In the genomic region with DNA sequence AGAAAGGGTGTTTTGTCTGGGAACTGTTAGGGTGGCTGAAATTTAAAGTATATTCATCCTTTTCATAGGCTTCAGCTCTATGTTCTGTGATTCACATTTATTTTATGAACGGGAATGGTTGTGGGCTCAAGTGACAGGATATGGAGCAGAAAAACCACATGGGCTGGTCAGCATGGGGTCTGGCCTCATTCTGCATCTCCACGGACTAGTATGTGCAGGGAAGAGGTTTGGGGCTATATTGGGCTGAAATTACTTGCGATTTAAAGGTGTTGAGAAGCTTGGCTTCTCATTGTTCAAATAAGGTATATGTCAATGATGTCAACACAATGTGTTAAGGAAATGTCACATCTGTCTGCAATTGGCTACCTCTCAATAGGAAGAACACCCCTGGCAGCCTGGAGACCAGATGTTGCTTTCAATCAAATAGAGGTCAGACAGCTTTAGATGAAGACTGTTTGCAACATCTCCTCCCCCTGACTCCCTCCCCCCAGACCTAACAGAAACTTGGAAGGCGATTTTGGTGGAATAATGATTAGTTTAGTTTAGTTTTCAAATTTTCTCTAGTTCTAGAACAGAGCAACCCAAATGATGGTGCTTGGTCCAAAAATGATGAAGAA, we compare ENCODE assay signal across 28 mouse cellular contexts.
DNase-seq lines count a peak whose midpoint lies in the region; ATAC-seq lines count a peak whose summit lies in the region.
"Had no signal": no experiment of that assay in that cellular context is flagged by ENCODE, and none has a peak within 500 bp of the region (broad histone marks: within the 10 kb centered on the region; RNA-seq: fewer than 3 reads in every experiment).

No protein-coding gene starts in this region.

- no peak overlapping the region for H3K4me3 ChIP-seq in neural tube, embryonic 15.5 days (replicated peaks)
- H3K4me3 ChIP-seq in embryonic facial prominence, embryonic 14.5 days (ENCODE audit: low read depth, low read length) = no peak overlapping the region
- no peak overlapping the region for H3K4me3 ChIP-seq in limb, embryonic 12.5 days (replicated peaks)
- no peak overlapping the region for H3K4me3 ChIP-seq in forebrain, embryonic 10.5 days
- H3K4me3 ChIP-seq: forebrain, embryonic 15.5 days; heart, embryonic 10.5 days; heart, embryonic 15.5 days; hindbrain, embryonic 13.5 days; liver, embryonic 15.5 days; neural tube, embryonic 12.5 days had no signal

- 89% methylated on average over 4 of the region's 4 CpGs for WGBS in neural tube, embryonic 15.5 days
- WGBS in embryonic facial prominence, embryonic 14.5 days = 44% methylated on average over 4 of the region's 4 CpGs
- WGBS in limb, embryonic 12.5 days = 33% methylated on average over 4 of the region's 4 CpGs
- WGBS in forebrain, embryonic 10.5 days = 88% methylated on average over 4 of the region's 4 CpGs

- H3K27me3 ChIP-seq in neural tube, embryonic 15.5 days (replicated peaks) = no peaks in the 10 kb centered on the region
- no peaks in the 10 kb centered on the region for H3K27me3 ChIP-seq in embryonic facial prominence, embryonic 14.5 days (replicated peaks; ENCODE audit: control insufficient read depth, insufficient read depth, low read length)
- H3K27me3 ChIP-seq in limb, embryonic 12.5 days = no peaks in the 10 kb centered on the region
- no peaks in the 10 kb centered on the region for H3K27me3 ChIP-seq in forebrain, embryonic 10.5 days (ENCODE audit: poor library complexity, severe bottlenecking)
- H3K27me3 ChIP-seq: forebrain, embryonic 15.5 days; heart, embryonic 15.5 days; hindbrain, embryonic 13.5 days; liver, embryonic 15.5 days; neural tube, embryonic 12.5 days had no signal

- no peak overlapping the region for H3K4me2 ChIP-seq in neural tube, embryonic 15.5 days
- no peak overlapping the region for H3K4me2 ChIP-seq in embryonic facial prominence, embryonic 14.5 days (ENCODE audit: low read depth, low read length)
- H3K4me2 ChIP-seq in limb, embryonic 12.5 days = no peak overlapping the region
- H3K4me2 ChIP-seq: forebrain, embryonic 15.5 days; heart, embryonic 15.5 days; hindbrain, embryonic 13.5 days; liver, embryonic 15.5 days; lung, embryonic 14.5 days; midbrain, embryonic 11.5 days; neural tube, embryonic 12.5 days had no signal

- ATAC-seq in neural tube, embryonic 15.5 days (ENCODE audit: low FRiP score) = no peak
- ATAC-seq in embryonic facial prominence, embryonic 14.5 days (ENCODE audit: low read depth) = no peak
- ATAC-seq in limb, embryonic 12.5 days (ENCODE audit: insufficient number of reproducible peaks, insufficient read depth, low FRiP score, low TSS enrichment, low read depth) = 0 out of 2 replicates have a peak, but pooled peaks have one; percentile 31
- ATAC-seq: forebrain, embryonic 15.5 days; intestine, postnatal 0 days; midbrain, embryonic 16.5 days had no signal

- H3K9ac ChIP-seq in neural tube, embryonic 15.5 days (replicated peaks) = no peak overlapping the region
- no peak overlapping the region for H3K9ac ChIP-seq in embryonic facial prominence, embryonic 14.5 days (ENCODE audit: low read depth, low read length)
- no peak overlapping the region for H3K9ac ChIP-seq in limb, embryonic 12.5 days (replicated peaks)
- H3K9ac ChIP-seq: forebrain, embryonic 15.5 days; heart, embryonic 15.5 days; hindbrain, embryonic 13.5 days; liver, embryonic 15.5 days; lung, embryonic 14.5 days; neural tube, embryonic 12.5 days had no signal

- peak; percentile 22 for DNase-seq in neural tube, embryonic 10.5 days (ENCODE audit: extremely low spot score, low spot score)
- DNase-seq in embryonic facial prominence, embryonic 14.5 days (ENCODE audit: low spot score) = peak; percentile 34
- DNase-seq in thymus, postnatal 36 days = no peak
- DNase-seq in layer of hippocampus, postnatal 36 days = no peak
- DNase-seq in forebrain, embryonic 10.5 days (ENCODE audit: extremely low spot score, low spot score) = no peak
- DNase-seq: adrenal gland, adult 2 months; B cell, adult 2 months; cerebellum, adult 11 months; cerebellum, adult 9-11 months; gastrocnemius, postnatal 14 days; kidney, adult 9 months; kidney, postnatal 10 days; layer of hippocampus, adult 9-11 months; lung, embryonic 14.5 days; lung, postnatal 14 days; thymus, adult 2 months; thymus, postnatal 4 days had no signal

- no peaks in the 10 kb centered on the region for H3K9me3 ChIP-seq in neural tube, embryonic 15.5 days (replicated peaks)
- no peaks in the 10 kb centered on the region for H3K9me3 ChIP-seq in embryonic facial prominence, embryonic 14.5 days (ENCODE audit: control insufficient read depth, low read length)
- no peaks in the 10 kb centered on the region for H3K9me3 ChIP-seq in limb, embryonic 12.5 days
- H3K9me3 ChIP-seq in forebrain, embryonic 10.5 days = no peaks in the 10 kb centered on the region
- H3K9me3 ChIP-seq: forebrain, embryonic 15.5 days; heart, embryonic 10.5 days; heart, embryonic 15.5 days; hindbrain, embryonic 13.5 days; liver, embryonic 15.5 days; neural tube, embryonic 12.5 days had no signal

- H3K4me1 ChIP-seq in neural tube, embryonic 15.5 days = no peaks in the 10 kb centered on the region
- H3K4me1 ChIP-seq in embryonic facial prominence, embryonic 14.5 days (ENCODE audit: control insufficient read depth, insufficient read depth, low read length) = no peaks in the 10 kb centered on the region; the same call in 1 of the 2 replicates
- peaks cover 7% of the 10 kb centered on the region for H3K4me1 ChIP-seq in limb, embryonic 12.5 days (replicated peaks)
- no peaks in the 10 kb centered on the region for H3K4me1 ChIP-seq in forebrain, embryonic 10.5 days
- H3K4me1 ChIP-seq: forebrain, embryonic 15.5 days; heart, embryonic 10.5 days; heart, embryonic 15.5 days; hindbrain, embryonic 13.5 days; liver, embryonic 15.5 days; neural tube, embryonic 12.5 days had no signal

- H3K27ac ChIP-seq in neural tube, embryonic 15.5 days (replicated peaks) = no peak overlapping the region
- H3K27ac ChIP-seq in embryonic facial prominence, embryonic 14.5 days (replicated peaks; ENCODE audit: low read depth, low read length) = no peak overlapping the region
- H3K27ac ChIP-seq in limb, embryonic 12.5 days = no peak overlapping the region
- H3K27ac ChIP-seq in forebrain, embryonic 10.5 days = no peak overlapping the region
- H3K27ac ChIP-seq: forebrain, embryonic 15.5 days; heart, embryonic 10.5 days; heart, embryonic 15.5 days; hindbrain, embryonic 13.5 days; liver, embryonic 15.5 days; neural tube, embryonic 12.5 days had no signal

- no peaks in the 10 kb centered on the region for H3K36me3 ChIP-seq in neural tube, embryonic 15.5 days
- no peaks in the 10 kb centered on the region for H3K36me3 ChIP-seq in embryonic facial prominence, embryonic 14.5 days (ENCODE audit: control insufficient read depth, insufficient read depth, low read length)
- no peaks in the 10 kb centered on the region for H3K36me3 ChIP-seq in limb, embryonic 12.5 days
- H3K36me3 ChIP-seq in forebrain, embryonic 10.5 days (replicated peaks) = no peaks in the 10 kb centered on the region
- H3K36me3 ChIP-seq: forebrain, embryonic 15.5 days; heart, embryonic 10.5 days; heart, embryonic 15.5 days; hindbrain, embryonic 13.5 days; liver, embryonic 15.5 days; neural tube, embryonic 12.5 days had no signal

Comparison
In these comparisons a context has a peak if more than half of its experiments do, and no peak if none do; other contexts are left out.
1. DNase-seq: peak in neural tube, embryonic 10.5 days (single experiment) and embryonic facial prominence, embryonic 14.5 days (single experiment); none in thymus, postnatal 36 days (0 of 2), layer of hippocampus, postnatal 36 days (0 of 2) and forebrain, embryonic 10.5 days (single experiment).